Mouse (Mus musculus) left cerebral cortex, adult 6 months (tissue): ENCODE measurements around the gene Stk17b. TPM values are rescaled to one million over a fixed set of nuclear protein-coding genes. Genes with fewer than 3 reads are reported as not detected.

Experiments
- long read RNA-seq, 2 experiments: library from polyadenylated mRNA; unstranded; transcript quantifications; one replicate each; pipeline ENCODE4 v2.0.0; 2019 to 2020
- polyA plus RNA-seq: library from polyadenylated mRNA; unstranded; fragments of <200 nt; fragmentation: Nextera tagmentation; gene quantifications from 2 replicates; pipeline ENCODE4 v1.2.3, GENCODE M21; 2021

Gene Stk17b
- 3.0 and 3.9 TPM in 2 replicates for polyA plus RNA-seq
- long read RNA-seq, experiment 1, transcript Stk17b-201 (8 exons, 3,293 nt), result major isoform, 12 of 19 reads
- long read RNA-seq, experiment 1, partial matches to known transcripts, result 0 of 19 reads
- long read RNA-seq, experiment 1, other reads (novel, unspliced or antisense), result 7 of 19 reads
- long read RNA-seq, experiment 2, partial matches to known transcripts, result 8 of 12 reads
- long read RNA-seq, experiment 2, other reads (novel, unspliced or antisense), result 0 of 12 reads

DNA sequence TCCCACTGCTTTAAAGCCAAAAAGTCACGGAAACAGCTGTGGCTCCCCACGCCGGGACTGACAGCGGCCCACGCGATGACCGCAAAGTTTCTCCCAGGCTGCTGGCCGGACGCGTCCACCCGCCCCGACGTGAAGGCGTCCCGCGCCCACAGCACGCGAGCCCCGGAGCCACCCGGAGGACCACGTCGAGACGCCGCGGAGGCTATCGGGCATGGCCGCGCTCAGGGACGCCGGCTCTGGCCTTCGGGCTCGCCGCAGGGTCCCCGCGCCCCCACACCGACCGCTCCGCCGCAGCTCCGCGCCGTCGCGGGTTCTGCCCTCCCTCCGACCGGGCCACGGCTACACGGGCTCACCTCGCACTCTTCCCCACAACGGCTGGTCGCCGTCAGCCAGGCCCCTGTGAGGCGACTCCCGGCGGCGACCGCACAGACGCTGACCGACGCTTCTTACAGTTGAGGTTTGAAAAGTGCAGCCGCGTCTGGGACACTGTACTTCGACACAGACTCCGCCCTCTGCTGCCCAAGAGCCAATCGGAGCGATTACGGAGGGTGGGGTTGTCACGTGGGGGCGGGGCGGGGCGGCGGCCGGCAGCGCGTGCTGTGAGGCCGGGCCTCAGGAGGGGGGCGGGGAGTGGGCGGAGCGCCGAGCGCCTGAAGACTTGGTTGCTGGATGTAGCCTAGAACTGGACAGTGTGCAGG, at the start of gene Stk17b:
Gene Stk17b, minus strand, starts transcription at position 504 of the 698 bp plus-strand sequence.

DNA sequence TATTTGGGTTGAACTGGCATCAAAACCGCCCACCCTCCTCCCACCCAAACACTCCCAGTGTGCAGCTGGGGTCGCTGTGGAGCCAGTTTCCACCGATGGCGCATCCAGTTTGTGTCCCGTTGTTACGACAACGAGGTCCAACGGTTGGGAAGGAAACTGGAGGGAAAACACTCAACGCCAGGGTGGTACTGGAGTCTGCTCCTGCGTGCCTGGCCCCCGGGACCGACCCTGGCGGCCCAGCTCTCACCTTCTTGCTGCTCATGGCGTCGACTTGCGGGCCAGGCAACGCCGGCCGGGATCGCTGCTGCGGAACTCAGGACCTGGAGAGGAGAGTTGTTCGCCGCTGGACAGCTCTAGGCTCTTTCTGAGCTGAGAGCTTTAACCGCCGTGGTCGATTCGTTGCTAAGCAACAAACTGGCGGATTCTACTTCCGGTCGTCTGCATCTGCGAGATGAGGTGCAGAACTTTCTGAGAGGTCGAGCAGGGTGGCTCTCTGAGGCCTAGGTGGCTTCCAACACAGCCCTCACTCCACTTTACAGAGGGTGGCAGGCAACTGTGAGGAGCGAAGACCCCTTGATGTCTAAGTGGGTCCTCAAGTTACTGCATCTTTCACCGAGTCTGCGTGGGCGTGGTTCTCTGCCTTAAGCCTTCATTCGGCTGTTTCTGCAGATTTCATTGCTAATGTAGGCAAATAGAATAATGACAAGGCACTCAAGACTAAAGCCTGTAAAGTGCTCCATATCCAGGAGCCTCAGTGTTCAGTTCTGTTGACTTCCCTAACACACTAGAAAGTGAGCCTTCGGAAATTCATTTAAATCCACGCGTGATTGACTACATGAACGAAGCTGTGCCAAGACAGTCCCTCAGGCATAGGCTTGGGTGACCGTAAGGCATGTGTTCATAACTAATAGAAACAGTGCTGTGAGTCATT, 78.3 kb downstream of the Stk17b start, which contains the start of gene Dnah7a:
Gene Dnah7a, minus strand, starts transcription at position 354 of the 931 bp plus-strand sequence.

Other genes with a start within 250 kb of the Stk17b start
- 5.6 and 8.5 TPM in 2 replicates for gene Dnah7a, start 78.4 kb downstream of the Stk17b start, polyA plus RNA-seq